Comparison of ENCODE assay signal across 24 mouse cellular contexts in the genomic region with DNA sequence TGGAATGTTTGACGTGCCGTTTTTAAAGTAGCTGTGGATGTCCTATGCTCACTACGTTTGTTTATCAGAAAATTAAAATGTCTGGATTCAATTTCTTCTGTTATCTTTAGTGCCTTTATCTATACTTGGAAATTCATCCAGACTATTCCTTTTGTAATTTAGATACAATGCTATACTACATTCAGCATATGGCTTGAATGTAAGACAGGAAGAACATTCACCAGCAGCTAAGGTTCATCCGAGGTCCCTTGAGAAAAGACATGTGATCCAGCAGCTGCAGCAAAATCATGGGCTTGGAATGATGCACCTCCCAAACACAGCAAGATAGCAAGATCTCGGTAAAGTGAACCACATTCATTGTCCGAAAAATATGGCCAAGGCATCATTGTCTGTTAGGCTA.
DNase-seq lines count a peak whose midpoint lies in the region; ATAC-seq and TF ChIP-seq lines count a peak whose summit lies in the region.
"Had no signal": no experiment of that assay in that cellular context is flagged by ENCODE, and none has a peak within 500 bp of the region (broad histone marks: within the 10 kb centered on the region; RNA-seq: fewer than 3 reads in every experiment).

No protein-coding gene starts in this region.

- no peak for TF ChIP-seq EP300 in heart, postnatal 0 days (IDR thresholded peaks at IDR 0.05; ENCODE audit: low read depth)

- no peak overlapping the region for H3K4me3 ChIP-seq in embryonic facial prominence, embryonic 14.5 days (ENCODE audit: low read depth, low read length)
- H3K4me3 ChIP-seq in embryonic facial prominence, embryonic 10.5 days = no peak overlapping the region
- no peak overlapping the region for H3K4me3 ChIP-seq in heart, postnatal 0 days (ENCODE audit: low read depth, low read length)
- H3K4me3 ChIP-seq in heart, embryonic 11.5 days (ENCODE audit: low read depth, low read length) = no peak overlapping the region
- H3K4me3 ChIP-seq in lung, embryonic 16.5 days (ENCODE audit: low read length) = no peak overlapping the region
- no peak overlapping the region for H3K4me3 ChIP-seq in forebrain, embryonic 15.5 days
- H3K4me3 ChIP-seq: erythroblast, embryonic 14.5 days; forebrain, embryonic 13.5 days; limb, embryonic 13.5 days had no signal

- no peaks in the 10 kb centered on the region for H3K9me3 ChIP-seq in embryonic facial prominence, embryonic 14.5 days (ENCODE audit: control insufficient read depth, low read length)
- H3K9me3 ChIP-seq in embryonic facial prominence, embryonic 10.5 days = no peaks in the 10 kb centered on the region
- H3K9me3 ChIP-seq in heart, postnatal 0 days (replicated peaks; ENCODE audit: control insufficient read depth, low read length) = no peaks in the 10 kb centered on the region
- H3K9me3 ChIP-seq in heart, embryonic 11.5 days (replicated peaks; ENCODE audit: control insufficient read depth, low read length) = no peaks in the 10 kb centered on the region
- no peaks in the 10 kb centered on the region for H3K9me3 ChIP-seq in lung, embryonic 16.5 days (ENCODE audit: control insufficient read depth, low read length)
- no peaks in the 10 kb centered on the region for H3K9me3 ChIP-seq in forebrain, embryonic 15.5 days
- H3K9me3 ChIP-seq: forebrain, embryonic 13.5 days; limb, embryonic 13.5 days had no signal

- peaks cover 20% of the 10 kb centered on the region for H3K4me1 ChIP-seq in embryonic facial prominence, embryonic 14.5 days (ENCODE audit: control insufficient read depth, insufficient read depth, low read length)
- H3K4me1 ChIP-seq in embryonic facial prominence, embryonic 10.5 days = peaks cover 7% of the 10 kb centered on the region; the same call in 1 of the 2 replicates
- H3K4me1 ChIP-seq in heart, postnatal 0 days (ENCODE audit: control insufficient read depth, insufficient read depth) = no peaks in the 10 kb centered on the region
- H3K4me1 ChIP-seq in heart, embryonic 11.5 days (ENCODE audit: control insufficient read depth, insufficient read depth, low read length) = no peaks in the 10 kb centered on the region
- H3K4me1 ChIP-seq in lung, embryonic 16.5 days (replicated peaks; ENCODE audit: control insufficient read depth, insufficient read depth, low read length) = peaks cover 7% of the 10 kb centered on the region; the same call in 1 of the 2 replicates
- no peaks in the 10 kb centered on the region for H3K4me1 ChIP-seq in forebrain, embryonic 15.5 days
- H3K4me1 ChIP-seq: forebrain, embryonic 13.5 days had no signal

- no peak for ATAC-seq in embryonic facial prominence, embryonic 14.5 days (ENCODE audit: low read depth)
- ATAC-seq in heart, postnatal 0 days (ENCODE audit: insufficient read depth, low read depth) = no peak
- ATAC-seq in heart, embryonic 11.5 days (replicated peaks; ENCODE audit: insufficient number of reproducible peaks, low FRiP score, low TSS enrichment) = no peak
- ATAC-seq in lung, embryonic 16.5 days (ENCODE audit: low read depth) = peak; percentile 58
- no peak for ATAC-seq in forebrain, embryonic 15.5 days (replicated peaks)
- ATAC-seq: forebrain, embryonic 13.5 days had no signal

- no peak for TF ChIP-seq CTCF in heart, postnatal 0 days (IDR thresholded peaks at IDR 0.05; ENCODE audit: low read depth)

- no peak overlapping the region for H3K4me2 ChIP-seq in embryonic facial prominence, embryonic 14.5 days (ENCODE audit: low read depth, low read length)
- no peak overlapping the region for H3K4me2 ChIP-seq in heart, postnatal 0 days (ENCODE audit: low read depth, low read length)
- no peak overlapping the region for H3K4me2 ChIP-seq in heart, embryonic 11.5 days
- H3K4me2 ChIP-seq in lung, embryonic 16.5 days (ENCODE audit: low read depth, low read length) = no peak overlapping the region
- H3K4me2 ChIP-seq in forebrain, embryonic 15.5 days (replicated peaks) = no peak overlapping the region
- H3K4me2 ChIP-seq: forebrain, embryonic 13.5 days; hindbrain, embryonic 14.5 days; limb, embryonic 13.5 days; midbrain, embryonic 11.5 days had no signal

- H3K27me3 ChIP-seq in embryonic facial prominence, embryonic 14.5 days (replicated peaks; ENCODE audit: control insufficient read depth, insufficient read depth, low read length) = no peaks in the 10 kb centered on the region
- H3K27me3 ChIP-seq in embryonic facial prominence, embryonic 10.5 days (replicated peaks; ENCODE audit: low read depth, poor library complexity, severe bottlenecking) = no peaks in the 10 kb centered on the region
- no peaks in the 10 kb centered on the region for H3K27me3 ChIP-seq in heart, postnatal 0 days (ENCODE audit: control insufficient read depth, insufficient read depth, low read length)
- H3K27me3 ChIP-seq in heart, embryonic 11.5 days (ENCODE audit: control insufficient read depth, insufficient read depth, low read length) = no peaks in the 10 kb centered on the region
- no peaks in the 10 kb centered on the region for H3K27me3 ChIP-seq in lung, embryonic 16.5 days (ENCODE audit: control insufficient read depth, insufficient read depth, low read depth, low read length)
- H3K27me3 ChIP-seq in forebrain, embryonic 15.5 days = no peaks in the 10 kb centered on the region
- H3K27me3 ChIP-seq: forebrain, embryonic 13.5 days had no signal

- no peak overlapping the region for H3K9ac ChIP-seq in embryonic facial prominence, embryonic 14.5 days (ENCODE audit: low read depth, low read length)
- H3K9ac ChIP-seq in heart, postnatal 0 days (replicated peaks; ENCODE audit: low read depth, low read length) = no peak overlapping the region
- H3K9ac ChIP-seq in heart, embryonic 11.5 days (ENCODE audit: low read depth, low read length) = no peak overlapping the region
- H3K9ac ChIP-seq in lung, embryonic 16.5 days (ENCODE audit: low read length) = no peak overlapping the region
- no peak overlapping the region for H3K9ac ChIP-seq in forebrain, embryonic 15.5 days (replicated peaks)
- H3K9ac ChIP-seq: forebrain, embryonic 13.5 days; hindbrain, embryonic 14.5 days; limb, embryonic 13.5 days; liver, embryonic 14.5 days had no signal

- no peaks in the 10 kb centered on the region for H3K36me3 ChIP-seq in embryonic facial prominence, embryonic 14.5 days (ENCODE audit: control insufficient read depth, insufficient read depth, low read length)
- no peaks in the 10 kb centered on the region for H3K36me3 ChIP-seq in embryonic facial prominence, embryonic 10.5 days (replicated peaks)
- no peaks in the 10 kb centered on the region for H3K36me3 ChIP-seq in heart, postnatal 0 days (replicated peaks; ENCODE audit: control insufficient read depth, insufficient read depth, low read length)
- no peaks in the 10 kb centered on the region for H3K36me3 ChIP-seq in heart, embryonic 11.5 days (ENCODE audit: control insufficient read depth, insufficient read depth, low read length)
- H3K36me3 ChIP-seq in lung, embryonic 16.5 days (ENCODE audit: control insufficient read depth, insufficient read depth, low read length) = no peaks in the 10 kb centered on the region
- H3K36me3 ChIP-seq in forebrain, embryonic 15.5 days = no peaks in the 10 kb centered on the region
- H3K36me3 ChIP-seq: G1E; limb, embryonic 13.5 days had no signal

- peak; percentile 79 for DNase-seq in embryonic facial prominence, embryonic 14.5 days (ENCODE audit: low spot score)
- DNase-seq in embryonic facial prominence, embryonic 10.5 days (ENCODE audit: low spot score) = no peak
- no peak for DNase-seq in heart, postnatal 0 days (ENCODE audit: low spot score)
- no peak for DNase-seq in lung, postnatal 10 days
- no peak for DNase-seq in c-Kit-positive CD71-positive TER-119-positive erythroid progenitor cells, embryonic 14.5 days (ENCODE audit: low spot score)
- DNase-seq: adrenal gland, postnatal 25 days; cerebellum, adult 8-10 months; heart, postnatal 36 days; kidney, adult 9 months; retina, postnatal 1 day; right cerebral cortex, postnatal 4 days; thymus, postnatal 25 days had no signal

- H3K27ac ChIP-seq in embryonic facial prominence, embryonic 14.5 days (replicated peaks; ENCODE audit: low read depth, low read length) = 0 out of 2 replicates have a peak overlapping the region, but pooled peaks have one; percentile 15
- H3K27ac ChIP-seq in embryonic facial prominence, embryonic 10.5 days (replicated peaks) = no peak overlapping the region
- peak overlapping the region; percentile 30; the same call in 1 of the 2 replicates for H3K27ac ChIP-seq in heart, postnatal 0 days (ENCODE audit: low read depth)
- no peak overlapping the region for H3K27ac ChIP-seq in heart, embryonic 11.5 days (ENCODE audit: low read depth, low read length)
- peak overlapping the region; percentile 49 for H3K27ac ChIP-seq in lung, embryonic 16.5 days (ENCODE audit: low read length)
- no peak overlapping the region for H3K27ac ChIP-seq in forebrain, embryonic 15.5 days (replicated peaks)
- H3K27ac ChIP-seq: forebrain, embryonic 13.5 days; hindbrain, embryonic 14.5 days; limb, embryonic 13.5 days; liver, embryonic 14.5 days; macrophage; stomach, postnatal 0 days had no signal

- 57% methylated on average over 6 of the region's 6 CpGs for WGBS in embryonic facial prominence, embryonic 14.5 days
- WGBS in embryonic facial prominence, embryonic 10.5 days = 81% methylated on average over 6 of the region's 6 CpGs
- WGBS in heart, postnatal 0 days = 54% methylated on average over 6 of the region's 6 CpGs
- WGBS in heart, embryonic 11.5 days (ENCODE audit: insufficient replicate concordance) = 74% methylated on average over 6 of the region's 6 CpGs
- whole genome bisulfite sequencing in lung, embryonic 16.5 days = 49% methylated on average over 6 of the region's 6 CpGs
- 89% methylated on average over 6 of the region's 6 CpGs for WGBS in forebrain, embryonic 15.5 days

Comparison
In these comparisons a context has a peak if more than half of its experiments do, and no peak if none do; other contexts are left out.
1. H3K27ac ChIP-seq: peak in embryonic facial prominence, embryonic 14.5 days (single experiment), heart, postnatal 0 days (single experiment) and lung, embryonic 16.5 days (single experiment); none in embryonic facial prominence, embryonic 10.5 days (single experiment), heart, embryonic 11.5 days (single experiment) and forebrain, embryonic 15.5 days (single experiment).